Mouse (Mus musculus): ENCODE measurements at regions not wholly inside any gene's neighbourhood (a gene's known extent, or its start where the extent isn't known, plus 50 kb on each side); places are given as distances from the start of the nearest gene placed in this dataset.

GRCm38 (mm10) chr9:83199176-83199575, 52.7 kb upstream of the Hmgn3 start:
- H3K27me3 ChIP-seq (ENCODE audit: insufficient read depth, low read length) = no peaks in the 10 kb centered on the region
- no peak overlapping the region for H3K4me3 ChIP-seq (ENCODE audit: low read length)
- H3K4me2 ChIP-seq (replicated peaks; ENCODE audit: low read depth, low read length) = no peak overlapping the region
- peaks cover 6% of the 10 kb centered on the region for H3K4me1 ChIP-seq (ENCODE audit: insufficient read depth, low read length)
- no peak overlapping the region for H3K9ac ChIP-seq (replicated peaks; ENCODE audit: low read length)
- H3K9me3 ChIP-seq (ENCODE audit: low read length) = no peaks in the 10 kb centered on the region
- 74% methylated on average over 3 of the region's 3 CpGs for WGBS
- H3K27ac ChIP-seq (ENCODE audit: low read length) = no peak overlapping the region
- ATAC-seq (ENCODE audit: low FRiP score, low TSS enrichment) = no peak
- no peaks in the 10 kb centered on the region for H3K36me3 ChIP-seq (ENCODE audit: insufficient read depth, low read length)

DNA sequence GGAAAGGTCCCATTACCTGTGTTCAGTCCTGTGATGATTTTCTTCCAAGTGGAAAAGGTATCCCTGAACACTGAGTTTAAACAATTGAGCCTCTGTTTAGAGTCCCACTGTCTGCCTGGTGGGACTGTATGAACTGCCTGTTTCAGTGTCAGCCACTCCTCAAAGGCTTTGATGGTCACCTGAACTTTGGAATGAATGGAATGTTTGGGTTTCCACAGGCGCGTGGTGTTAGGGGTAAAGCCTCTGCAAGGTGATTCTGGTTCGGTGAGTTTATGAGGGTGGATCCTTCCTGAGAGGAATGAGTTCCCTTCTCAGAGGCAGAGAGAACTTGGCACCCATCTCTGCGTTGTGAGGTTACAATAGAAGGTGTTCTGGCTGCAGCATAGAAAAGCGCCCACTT, 50.5 kb upstream of the Hmgn3 start:
- H3K36me3 ChIP-seq (ENCODE audit: insufficient read depth, low read length) = no peaks in the 10 kb centered on the region
- no peaks in the 10 kb centered on the region for H3K27me3 ChIP-seq (ENCODE audit: insufficient read depth, low read length)
- H3K4me2 ChIP-seq (replicated peaks; ENCODE audit: low read depth, low read length) = no peak overlapping the region
- no peak overlapping the region for H3K4me3 ChIP-seq (ENCODE audit: low read length)
- peaks cover 6% of the 10 kb centered on the region for H3K4me1 ChIP-seq (ENCODE audit: insufficient read depth, low read length)
- H3K9me3 ChIP-seq (ENCODE audit: low read length) = no peaks in the 10 kb centered on the region
- WGBS = 52% methylated on average over 5 of the region's 5 CpGs
- no peak overlapping the region for H3K27ac ChIP-seq (ENCODE audit: low read length)
- H3K9ac ChIP-seq (replicated peaks; ENCODE audit: low read length) = no peak overlapping the region
- peak; percentile 74; the same call in 1 of the 2 replicates for ATAC-seq (ENCODE audit: low FRiP score, low TSS enrichment)
